Mouse (Mus musculus) MEL (cell line): ENCODE results near the gene Sh3d19.

Source experiments
- CHD1 ChIP-seq: IDR thresholded peaks from 2 replicates; pipeline ENCODE4 v1.6.1; 2012; ENCODE audit warnings: low read depth, mild to moderate bottlenecking, inconsistent platforms, low read length, improper control_type of control experiment
- CTCF ChIP-seq, 3 experiments: IDR thresholded peaks in 2 of 3; conservative IDR thresholded peaks in 1 of 3; 2 replicates each; pipeline ENCODE4 v1.5.1; 2011 to 2012; ENCODE audit warnings: low read length in 3 of 3, low read depth in 2 of 3, mild to moderate bottlenecking in 2 of 3, improper control_type of control experiment in 1 of 3, inconsistent platforms in 1 of 3, mixed read lengths in 1 of 3, moderate library complexity in 1 of 3; ENCODE audit not compliant: control insufficient read depth in 1 of 3, insufficient read depth in 1 of 3, poor library complexity in 1 of 3, severe bottlenecking in 1 of 3
- EP300 ChIP-seq, 2 experiments: IDR thresholded peaks; 2 replicates each; pipeline ENCODE4 v1.6.1; 2011; ENCODE audit warnings: improper control_type of control experiment in 2 of 2, low read length in 2 of 2, low read depth in 1 of 2, mild to moderate bottlenecking in 1 of 2
- GABPA ChIP-seq: IDR thresholded peaks from 2 replicates; pipeline ENCODE4 v1.6.1; 2012; ENCODE audit warnings: low read depth, mild to moderate bottlenecking, inconsistent platforms, low read length, improper control_type of control experiment, moderate library complexity
- GATA1 ChIP-seq: IDR thresholded peaks from 2 replicates; pipeline ENCODE4 v1.6.1; 2011; ENCODE audit warnings: low read depth, low read length, improper control_type of control experiment
- HCFC1 ChIP-seq: IDR thresholded peaks from 2 replicates; pipeline ENCODE4 v1.6.1; 2012; ENCODE audit warnings: low read depth, mild to moderate bottlenecking, inconsistent platforms, low read length, improper control_type of control experiment, moderate library complexity
- POLR2A ChIP-seq, 2 experiments: IDR thresholded peaks; 2 replicates each; pipeline ENCODE4 v1.6.1; 2011 to 2012; ENCODE audit warnings: low read length in 2 of 2, mild to moderate bottlenecking in 2 of 2, control low read depth in 1 of 2, improper control_type of control experiment in 1 of 2, low read depth in 1 of 2, moderate library complexity in 1 of 2; ENCODE audit not compliant: control insufficient read depth in 1 of 2, insufficient read depth in 1 of 2, poor library complexity in 1 of 2
- POLR2AphosphoS2 ChIP-seq: IDR thresholded peaks from 2 replicates; pipeline ENCODE4 v1.6.1; 2011; ENCODE audit warnings: low read length, improper control_type of control experiment
- RAD21 ChIP-seq: IDR thresholded peaks from 2 replicates; pipeline ENCODE4 v1.6.1; 2011; ENCODE audit warnings: mild to moderate bottlenecking, low read depth, low read length, improper control_type of control experiment
- TBP ChIP-seq: IDR thresholded peaks from 2 replicates; pipeline ENCODE4 v1.8.0; 2011; ENCODE audit warnings: low read depth, low read length, improper control_type of control experiment

- no peak for TF ChIP-seq EP300 (IDR thresholded peaks at IDR 0.05; ENCODE audit: low read depth in 1 of 2, low read length in 2 of 2)
- no peak for TF ChIP-seq HCFC1
- no peak for TF ChIP-seq CHD1
- TF ChIP-seq RAD21, result no peak
- TF ChIP-seq TBP, result no peak
- TF ChIP-seq POLR2A (IDR thresholded peaks at IDR 0.05; ENCODE audit: control insufficient read depth in 1 of 2, insufficient read depth in 1 of 2, low read depth in 1 of 2, low read length in 2 of 2, poor library complexity in 1 of 2), result no peak
- TF ChIP-seq CTCF (IDR thresholded peaks at IDR 0.05 in 2 of 3, conservative IDR thresholded peaks at IDR 0.05 in 1 of 3; ENCODE audit: control insufficient read depth in 1 of 3, insufficient read depth in 1 of 3, low read depth in 2 of 3, low read length in 3 of 3, poor library complexity in 1 of 3, severe bottlenecking in 1 of 3), result no peak
- TF ChIP-seq GABPA, result no peak
- no peak for TF ChIP-seq POLR2AphosphoS2
- no peak for TF ChIP-seq GATA1
These were observed 137.0 kb downstream of the Sh3d19 start for GRCm38 (mm10) chr3:86107637-86108539.
